Comparison of ENCODE assay signal across 8 mouse cellular contexts in genomic region chr11:118021806-118022205, GRCm38 (mm10). TPM values are rescaled to one million over a fixed set of nuclear protein-coding genes. Genes with fewer than 3 reads are reported as not detected.
DNase-seq lines count a peak whose midpoint lies in the region; ATAC-seq and TF ChIP-seq lines count a peak whose summit lies in the region.

No protein-coding gene starts in this region.

- no peak overlapping the region for H3K9ac ChIP-seq in kidney, embryonic 15.5 days
- H3K9ac ChIP-seq in kidney, postnatal 0 days (ENCODE audit: low read depth, low read length), result no peak overlapping the region
- no peak overlapping the region for H3K9ac ChIP-seq in liver, embryonic 11.5 days (ENCODE audit: low read depth, low read length)
- H3K9ac ChIP-seq in neural tube, embryonic 12.5 days, result no peak overlapping the region
- no peak overlapping the region for H3K9ac ChIP-seq in stomach, postnatal 0 days (ENCODE audit: low read length)

- H3K27ac ChIP-seq in kidney, embryonic 15.5 days, result no peak overlapping the region
- no peak overlapping the region for H3K27ac ChIP-seq in kidney, postnatal 0 days
- H3K27ac ChIP-seq in liver, embryonic 11.5 days (ENCODE audit: low read depth, low read length), result no peak overlapping the region
- H3K27ac ChIP-seq in neural tube, embryonic 12.5 days, result no peak overlapping the region
- no peak overlapping the region for H3K27ac ChIP-seq in stomach, postnatal 0 days (replicated peaks)

- no peak for TF ChIP-seq EP300 in stomach, postnatal 0 days (optimal IDR thresholded peaks at IDR 0.05)

- no peaks in the 10 kb centered on the region for H3K9me3 ChIP-seq in kidney, embryonic 15.5 days (replicated peaks)
- no peaks in the 10 kb centered on the region for H3K9me3 ChIP-seq in kidney, postnatal 0 days (replicated peaks; ENCODE audit: low read length)
- H3K9me3 ChIP-seq in liver, embryonic 11.5 days (ENCODE audit: control insufficient read depth, low read length), result 0 out of 2 replicates have a peak, but pooled peaks cover 3% of the 10 kb centered on the region
- no peaks in the 10 kb centered on the region for H3K9me3 ChIP-seq in neural tube, embryonic 12.5 days
- H3K9me3 ChIP-seq in stomach, postnatal 0 days (ENCODE audit: control insufficient read depth, low read length), result no peaks in the 10 kb centered on the region

- H3K27me3 ChIP-seq in kidney, embryonic 15.5 days, result no peaks in the 10 kb centered on the region
- no peaks in the 10 kb centered on the region for H3K27me3 ChIP-seq in kidney, postnatal 0 days (ENCODE audit: insufficient read depth, low read length)
- no peaks in the 10 kb centered on the region for H3K27me3 ChIP-seq in liver, embryonic 11.5 days (replicated peaks; ENCODE audit: control insufficient read depth, insufficient read depth, low read length)
- no peaks in the 10 kb centered on the region for H3K27me3 ChIP-seq in neural tube, embryonic 12.5 days (replicated peaks)
- H3K27me3 ChIP-seq in stomach, postnatal 0 days (ENCODE audit: control insufficient read depth, insufficient read depth, low read length), result no peaks in the 10 kb centered on the region

- WGBS in kidney, embryonic 15.5 days, result 58% methylated on average over 1 of the region's 1 CpGs
- 89% methylated on average over 1 of the region's 1 CpGs for WGBS in kidney, postnatal 0 days
- WGBS in liver, embryonic 11.5 days, result 69% methylated on average over 1 of the region's 1 CpGs
- WGBS in neural tube, embryonic 12.5 days, result 65% methylated on average over 1 of the region's 1 CpGs
- 48% methylated on average over 1 of the region's 1 CpGs for WGBS in stomach, postnatal 0 days

- peaks cover 68% of the 10 kb centered on the region for H3K36me3 ChIP-seq in kidney, embryonic 15.5 days
- H3K36me3 ChIP-seq in kidney, postnatal 0 days (ENCODE audit: insufficient read depth, low read length), result peaks cover 25% of the 10 kb centered on the region
- H3K36me3 ChIP-seq in liver, embryonic 11.5 days (ENCODE audit: control insufficient read depth, insufficient read depth, low read length), result peaks cover 23% of the 10 kb centered on the region
- peaks cover 71% of the 10 kb centered on the region for H3K36me3 ChIP-seq in neural tube, embryonic 12.5 days
- peaks cover 5% of the 10 kb centered on the region; the same call in 1 of the 2 replicates for H3K36me3 ChIP-seq in stomach, postnatal 0 days (ENCODE audit: control insufficient read depth, insufficient read depth, low read length)

- ATAC-seq in kidney, embryonic 15.5 days (replicated peaks; ENCODE audit: low FRiP score), result no peak
- ATAC-seq in kidney, postnatal 0 days (replicated peaks; ENCODE audit: low FRiP score, low read depth), result no peak
- ATAC-seq in liver, embryonic 11.5 days (replicated peaks; ENCODE audit: low FRiP score), result 0 out of 2 replicates have a peak, but pooled peaks have one; percentile 24
- 0 out of 2 replicates have a peak, but pooled peaks have one; percentile 13 for ATAC-seq in neural tube, embryonic 12.5 days (ENCODE audit: low FRiP score, low read depth)
- 0 out of 2 replicates have a peak, but pooled peaks have one; percentile 27 for ATAC-seq in stomach, postnatal 0 days (ENCODE audit: low FRiP score, low TSS enrichment)

- TF ChIP-seq CTCF in kidney, postnatal 0 days (IDR thresholded peaks at IDR 0.05; ENCODE audit: low read depth), result peak; percentile 91
- TF ChIP-seq CTCF in stomach, postnatal 0 days (IDR thresholded peaks at IDR 0.05; ENCODE audit: low read depth), result peak; percentile 95

- peaks cover 26% of the 10 kb centered on the region for H3K4me1 ChIP-seq in kidney, embryonic 15.5 days
- peaks cover 3% of the 10 kb centered on the region; the same call in 1 of the 2 replicates for H3K4me1 ChIP-seq in kidney, postnatal 0 days (replicated peaks; ENCODE audit: insufficient read depth, low read length)
- H3K4me1 ChIP-seq in liver, embryonic 11.5 days (replicated peaks; ENCODE audit: control insufficient read depth, insufficient read depth, low read length), result no peaks in the 10 kb centered on the region
- no peaks in the 10 kb centered on the region for H3K4me1 ChIP-seq in neural tube, embryonic 12.5 days
- H3K4me1 ChIP-seq in stomach, postnatal 0 days (replicated peaks; ENCODE audit: control insufficient read depth, insufficient read depth), result no peaks in the 10 kb centered on the region

- DNase-seq in kidney, adult 18-20 months, result peak; percentile 77
- DNase-seq in cerebellum, adult 18-20 months, result peak; percentile 78 to 81
- DNase-seq in frontal cortex, postnatal 25 days (ENCODE audit: low spot score in 2 of 2), result peak; percentile 61 to 62
- DNase-seq in kidney, postnatal 0 days (ENCODE audit: low spot score), result peak; percentile 80
- DNase-seq in liver, embryonic 11.5 days (ENCODE audit: low spot score), result no peak
- peak; percentile 78 for DNase-seq in stomach, postnatal 0 days (ENCODE audit: low spot score)

- no peak overlapping the region for H3K4me2 ChIP-seq in kidney, embryonic 15.5 days
- no peak overlapping the region for H3K4me2 ChIP-seq in kidney, postnatal 0 days (ENCODE audit: low read length)
- no peak overlapping the region for H3K4me2 ChIP-seq in liver, embryonic 11.5 days
- no peak overlapping the region for H3K4me2 ChIP-seq in neural tube, embryonic 12.5 days (replicated peaks)
- H3K4me2 ChIP-seq in stomach, postnatal 0 days (replicated peaks; ENCODE audit: low read depth), result no peak overlapping the region

- no peak overlapping the region for H3K4me3 ChIP-seq in kidney, embryonic 15.5 days (replicated peaks)
- no peak overlapping the region for H3K4me3 ChIP-seq in kidney, postnatal 0 days (replicated peaks; ENCODE audit: low read depth, low read length)
- H3K4me3 ChIP-seq in liver, embryonic 11.5 days (ENCODE audit: low read depth, low read length), result no peak overlapping the region
- H3K4me3 ChIP-seq in neural tube, embryonic 12.5 days, result no peak overlapping the region
- no peak overlapping the region for H3K4me3 ChIP-seq in stomach, postnatal 0 days (ENCODE audit: low read depth, low read length)

RNA-seq across cellular contexts. Expression of gene Pgs1, which starts 35.7 kb away (rescaled TPM):
- polyA plus RNA-seq in kidney, embryonic 15.5 days (2015; fragmentation: Nextera tagmentation; extraction: Ambion mirVana), result 34.1 and 38.9 TPM in 2 replicates
- polyA plus RNA-seq in kidney, postnatal 0 days (2015; fragmentation: Nextera tagmentation; extraction: Ambion mirVana), result 29.6 and 32.0 TPM in 2 replicates
- polyA plus RNA-seq in liver, embryonic 11.5 days (2014; fragmentation: Nextera tagmentation; extraction: Ambion mirVana), result 31.5 and 31.9 TPM in 2 replicates
- polyA plus RNA-seq in neural tube, embryonic 12.5 days (2016; fragmentation: Nextera tagmentation; extraction: Ambion mirVana), result 50.2 and 50.3 TPM in 2 replicates
- 28.7 and 29.4 TPM in 2 replicates for polyA plus RNA-seq in stomach, postnatal 0 days (2015; fragmentation: Nextera tagmentation; extraction: Ambion mirVana)

RNA-seq across cellular contexts. Expression of gene Socs3, which starts 52.0 kb away (rescaled TPM):
- polyA plus RNA-seq in kidney, embryonic 15.5 days (2015; fragmentation: Nextera tagmentation; extraction: Ambion mirVana), result 14.1 and 15.2 TPM in 2 replicates
- 11.7 and 14.4 TPM in 2 replicates for polyA plus RNA-seq in kidney, postnatal 0 days (2015; fragmentation: Nextera tagmentation; extraction: Ambion mirVana)
- polyA plus RNA-seq in liver, embryonic 11.5 days (2014; fragmentation: Nextera tagmentation; extraction: Ambion mirVana), result 3.7 and 4.6 TPM in 2 replicates
- polyA plus RNA-seq in neural tube, embryonic 12.5 days (2016; fragmentation: Nextera tagmentation; extraction: Ambion mirVana), result 9.2 and 10.1 TPM in 2 replicates
- polyA plus RNA-seq in stomach, postnatal 0 days (2015; fragmentation: Nextera tagmentation; extraction: Ambion mirVana), result 13.5 and 15.7 TPM in 2 replicates

Comparison
In these comparisons a context has a peak if more than half of its experiments do, and no peak if none do; other contexts are left out.
1. ATAC-seq: peak in liver, embryonic 11.5 days (single experiment), neural tube, embryonic 12.5 days (single experiment) and stomach, postnatal 0 days (single experiment); none in kidney, embryonic 15.5 days (single experiment) and kidney, postnatal 0 days (single experiment).